Mouse (Mus musculus) embryonic facial prominence, embryonic 12.5 days (tissue): ENCODE data around the gene Lef1. TPM values are rescaled to one million over a fixed set of nuclear protein-coding genes. Genes with fewer than 3 reads are reported as not detected.

ENCODE experiments used
- ATAC-seq: fragments of 200-750 bp; cut with Nextera tagmentation; 2 replicates; pipeline ENCODE4 v1.8.0; 2017; ENCODE audit not compliant: insufficient number of reproducible peaks, insufficient read depth, low FRiP score, low TSS enrichment
- H3K27ac ChIP-seq: fragments of 300-500 bp; sonication (generic); 2 replicates; pipeline ENCODE4 v1.5.1; 2016; ENCODE audit warnings: mild to moderate bottlenecking
- H3K27me3 ChIP-seq: fragments of 300-500 bp; sonication (generic); 2 replicates; pipeline ENCODE4 v1.6.1; 2016; ENCODE audit warnings: mild to moderate bottlenecking, moderate library complexity
- H3K36me3 ChIP-seq: fragments of 300-500 bp; sonication (generic); 2 replicates; pipeline ENCODE4 v1.6.1; 2016; ENCODE audit warnings: mild to moderate bottlenecking
- H3K4me1 ChIP-seq: fragments of 300-500 bp; sonication (generic); 2 replicates; pipeline ENCODE4 v1.6.1; 2016
- H3K4me2 ChIP-seq: fragments of 300-500 bp; sonication (generic); replicated peaks from 2 replicates; pipeline ENCODE4 v1.6.1; 2016; ENCODE audit warnings: mild to moderate bottlenecking, moderate library complexity
- H3K4me3 ChIP-seq: fragments of 300-500 bp; sonication (generic); 2 replicates; pipeline ENCODE4 v1.5.1; 2016; ENCODE audit warnings: mild to moderate bottlenecking
- H3K9ac ChIP-seq: fragments of 300-500 bp; sonication (generic); 2 replicates; pipeline ENCODE4 v1.6.1; 2016; ENCODE audit warnings: mild to moderate bottlenecking, moderate library complexity
- H3K9me3 ChIP-seq: fragments of 300-500 bp; sonication (generic); 2 replicates; pipeline ENCODE4 v1.6.1; 2016; ENCODE audit warnings: mild to moderate bottlenecking, moderate library complexity
- WGBS: fragments of 180-500 bp; shearing (Covaris S2); methylation state at CpG from one replicate; pipeline ENCODE4 v1.1.7; 2016; 5-methylcytosine and 5-hydroxymethylcytosine counted together
- polyA plus RNA-seq: library from polyadenylated mRNA; unstranded; fragments of >200 nt; fragmentation: Nextera tagmentation; extraction: Ambion mirVana; gene quantifications from 2 replicates; pipeline ENCODE4 v1.2.1, GENCODE M21; 2016

Gene Lef1
- polyA plus RNA-seq, 1 experiment from 2014 or later = 107 TPM

DNA sequence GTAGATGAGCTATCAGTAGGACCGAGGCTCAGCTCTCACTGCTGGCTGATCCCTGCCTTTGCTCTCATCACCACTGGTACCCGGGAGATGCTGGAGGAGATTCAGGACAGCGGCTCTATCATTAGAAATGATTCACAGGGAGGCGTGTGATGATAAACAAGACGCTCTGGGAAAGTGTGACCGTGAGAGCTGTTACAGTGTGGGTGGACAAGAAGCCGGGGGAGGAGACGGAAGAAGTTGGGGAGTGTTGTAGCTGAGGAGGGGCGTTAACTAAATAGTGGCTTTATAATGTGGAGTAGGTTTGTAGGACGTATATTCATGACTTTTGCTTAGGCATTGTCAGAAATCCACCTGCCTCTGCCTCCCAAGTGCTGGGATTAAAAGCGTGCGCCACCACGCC lies 15.6 kb downstream of the Lef1 start:
- Histone ChIP-seq H3K4me2 (no peak overlapping the region), H3K36me3 (peaks cover 15% of the 10 kb centered on the region), H3K4me3 (no peak overlapping the region), H3K27me3 (no peaks in the 10 kb centered on the region), H3K9me3 (no peaks in the 10 kb centered on the region), H3K4me1 (no peaks in the 10 kb centered on the region), H3K9ac (no peak overlapping the region), H3K27ac (no peak overlapping the region)
- ATAC-seq = no peak
- 92% methylated on average over 13 of the region's 13 CpGs for WGBS

GRCm38 (mm10) chr3:131126438-131126837 lies 16.2 kb downstream of the Lef1 start:
- H3K4me2 ChIP-seq = no peak overlapping the region
- H3K27me3 ChIP-seq = no peaks in the 10 kb centered on the region
- no peaks in the 10 kb centered on the region for H3K9me3 ChIP-seq
- peaks cover 18% of the 10 kb centered on the region for H3K36me3 ChIP-seq
- no peak overlapping the region for H3K27ac ChIP-seq
- WGBS = 91% methylated on average over 4 of the region's 4 CpGs
- H3K4me3 ChIP-seq = no peak overlapping the region
- no peaks in the 10 kb centered on the region for H3K4me1 ChIP-seq
- no peak overlapping the region for H3K9ac ChIP-seq
- ATAC-seq = no peak

DNA sequence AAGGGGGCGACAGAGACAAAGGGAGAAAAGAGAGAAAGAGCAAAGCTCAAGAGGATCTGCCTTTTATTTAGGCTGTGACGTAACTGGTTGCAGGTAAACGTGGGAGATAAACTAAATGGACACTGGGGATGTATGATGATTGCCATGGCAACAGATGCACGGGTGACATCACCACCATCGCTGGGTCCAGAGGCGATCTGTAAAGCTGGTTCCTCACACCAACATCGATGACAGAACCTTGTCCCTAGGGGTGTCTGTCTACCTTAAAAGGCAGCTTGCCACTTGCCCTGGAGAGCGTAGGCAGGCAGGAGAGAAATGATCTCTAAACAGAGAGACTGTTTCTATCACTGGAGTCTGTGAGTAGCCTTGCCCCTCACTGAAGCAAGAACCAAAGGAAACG lies 23.7 kb downstream of the Lef1 start:
- 54% methylated on average over 9 of the region's 9 CpGs for WGBS
- Histone ChIP-seq H3K27ac (no peak overlapping the region), H3K4me3 (no peak overlapping the region), H3K9me3 (no peaks in the 10 kb centered on the region), H3K4me1 (peaks cover 49% of the 10 kb centered on the region), H3K36me3 (0 out of 2 replicates have a peak, but pooled peaks cover 3% of the 10 kb centered on the region), H3K4me2 (no peak overlapping the region), H3K9ac (no peak overlapping the region), H3K27me3 (no peaks in the 10 kb centered on the region)
- ATAC-seq = no peak

DNA sequence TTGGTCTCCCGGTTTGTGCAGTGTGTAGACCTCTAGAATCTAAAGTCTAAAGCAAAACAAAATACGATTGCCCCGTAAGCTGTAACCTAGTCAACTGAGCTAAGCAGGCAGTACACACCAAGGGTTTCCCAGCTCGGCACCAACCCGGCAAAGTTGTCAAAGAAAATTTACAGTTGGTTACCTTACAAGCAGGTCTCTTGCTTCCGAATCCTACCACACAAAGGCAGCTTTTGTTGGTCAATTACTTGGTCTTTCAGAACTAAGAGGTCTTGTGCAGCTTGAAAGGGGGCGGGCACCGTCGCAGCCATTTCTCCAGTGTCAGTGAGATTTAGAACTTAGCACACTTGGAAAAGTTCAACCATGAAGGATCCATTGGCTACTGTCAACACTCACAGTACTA lies 25.2 kb downstream of the Lef1 start:
- Histone ChIP-seq H3K27ac (0 out of 2 replicates have a peak overlapping the region, but pooled peaks have one; percentile 36), H3K36me3 (0 out of 2 replicates have a peak, but pooled peaks cover 3% of the 10 kb centered on the region), H3K4me1 (peaks cover 57% of the 10 kb centered on the region), H3K4me2 (no peak overlapping the region; the same call in 1 of the 2 replicates), H3K9ac (no peak overlapping the region), H3K4me3 (no peak overlapping the region), H3K27me3 (no peaks in the 10 kb centered on the region), H3K9me3 (no peaks in the 10 kb centered on the region)
- no peak for ATAC-seq
- WGBS = 41% methylated on average over 9 of the region's 9 CpGs

GRCm38 (mm10) chr3:131136455-131136854 lies 26.2 kb downstream of the Lef1 start:
- 17% methylated on average over 8 of the region's 8 CpGs for WGBS
- Histone ChIP-seq H3K9me3 (no peaks in the 10 kb centered on the region), H3K4me3 (no peak overlapping the region), H3K36me3 (no peaks in the 10 kb centered on the region), H3K4me1 (peaks cover 57% of the 10 kb centered on the region), H3K4me2 (peak overlapping the region; percentile 34), H3K9ac (no peak overlapping the region), H3K27me3 (no peaks in the 10 kb centered on the region), H3K27ac (peak overlapping the region; percentile 73)
- ATAC-seq = no peak

- H3K9me3 ChIP-seq = no peaks in the 10 kb centered on the region
- no peaks in the 10 kb centered on the region for H3K27me3 ChIP-seq
- no peak overlapping the region for H3K9ac ChIP-seq
- H3K36me3 ChIP-seq = no peaks in the 10 kb centered on the region
- H3K4me3 ChIP-seq = no peak overlapping the region
- H3K4me1 ChIP-seq = peaks cover 57% of the 10 kb centered on the region
- H3K27ac ChIP-seq = peak overlapping the region; percentile 30
- H3K4me2 ChIP-seq = peak overlapping the region; percentile 34
- 23% methylated on average over 18 of the region's 18 CpGs for WGBS
- 0 out of 2 replicates have a peak, but pooled peaks have one; percentile 32 for ATAC-seq
Measured at GRCm38 (mm10) chr3:131137119-131137781, 27.0 kb downstream of the Lef1 start.

DNA sequence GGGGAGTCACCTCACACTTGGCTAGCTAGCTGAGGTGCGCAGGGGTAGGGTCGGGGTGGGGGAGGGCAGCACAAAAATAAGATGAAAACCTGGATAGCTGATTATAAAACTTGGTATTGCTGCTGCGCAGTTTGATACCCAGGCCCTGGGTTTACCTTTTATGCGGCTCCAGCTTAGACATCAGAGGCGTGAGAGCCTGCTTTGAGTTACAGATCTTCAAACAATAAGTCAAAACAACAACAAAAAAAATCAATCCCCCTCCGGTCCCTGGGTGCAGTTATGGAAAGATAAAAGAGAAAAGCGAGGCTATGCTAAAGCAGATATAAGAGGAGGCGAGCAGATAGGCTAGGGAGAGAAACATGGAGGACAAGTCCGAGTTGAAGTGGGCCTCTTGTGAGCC lies 28.0 kb downstream of the Lef1 start:
- no peak overlapping the region for H3K4me2 ChIP-seq
- H3K36me3 ChIP-seq = no peaks in the 10 kb centered on the region
- ATAC-seq = no peak
- H3K9ac ChIP-seq = no peak overlapping the region
- H3K27me3 ChIP-seq = no peaks in the 10 kb centered on the region
- WGBS = 67% methylated on average over 9 of the region's 9 CpGs
- peak overlapping the region; percentile 12; the same call in 1 of the 2 replicates for H3K27ac ChIP-seq
- no peak overlapping the region for H3K4me3 ChIP-seq
- H3K9me3 ChIP-seq = no peaks in the 10 kb centered on the region
- peaks cover 61% of the 10 kb centered on the region for H3K4me1 ChIP-seq

GRCm38 (mm10) chr3:131138797-131139196 lies 28.5 kb downstream of the Lef1 start:
- H3K4me1 ChIP-seq = peaks cover 65% of the 10 kb centered on the region
- H3K27ac ChIP-seq = peak overlapping the region; percentile 32
- H3K27me3 ChIP-seq = no peaks in the 10 kb centered on the region
- ATAC-seq = no peak
- H3K4me2 ChIP-seq = no peak overlapping the region
- H3K4me3 ChIP-seq = no peak overlapping the region
- no peaks in the 10 kb centered on the region for H3K36me3 ChIP-seq
- 52% methylated on average over 8 of the region's 8 CpGs for WGBS
- H3K9me3 ChIP-seq = no peaks in the 10 kb centered on the region
- no peak overlapping the region for H3K9ac ChIP-seq

DNA sequence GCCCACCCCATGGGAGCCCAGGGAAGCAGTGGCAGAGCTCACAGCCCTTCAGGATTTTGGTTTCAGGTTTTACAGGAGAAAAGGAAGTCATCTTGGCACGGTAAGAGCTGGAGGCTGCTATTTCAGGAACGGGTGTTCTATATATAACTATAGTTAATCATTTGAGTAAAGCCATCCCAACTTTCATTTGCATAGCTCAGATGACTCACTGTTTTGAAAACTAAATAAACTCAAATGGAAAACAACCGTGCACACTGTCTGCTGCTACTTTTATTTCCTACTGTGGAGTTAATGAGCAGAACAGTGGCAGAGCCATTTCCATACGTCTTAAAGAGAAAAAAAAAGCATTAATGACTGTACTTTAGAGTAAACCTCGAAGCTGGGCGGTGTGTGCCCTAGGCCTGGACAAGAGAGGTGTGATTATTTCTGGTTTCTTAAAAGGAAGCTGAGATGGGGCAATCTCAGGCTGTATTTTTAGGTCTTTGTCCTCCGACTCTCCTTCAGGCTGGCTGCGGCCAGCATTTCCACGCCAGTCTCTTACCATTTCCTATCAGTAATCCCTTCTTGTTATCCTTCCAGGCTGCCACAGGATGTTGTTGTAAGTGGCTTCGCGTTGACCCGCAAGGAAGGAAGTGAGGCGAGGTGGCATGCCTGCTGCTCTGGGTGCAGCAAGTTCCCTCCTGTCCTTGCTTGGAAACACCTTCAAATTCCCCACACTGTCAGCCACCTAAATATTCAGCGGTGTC lies 29.2 kb downstream of the Lef1 start:
- no peaks in the 10 kb centered on the region for H3K9me3 ChIP-seq

DNA sequence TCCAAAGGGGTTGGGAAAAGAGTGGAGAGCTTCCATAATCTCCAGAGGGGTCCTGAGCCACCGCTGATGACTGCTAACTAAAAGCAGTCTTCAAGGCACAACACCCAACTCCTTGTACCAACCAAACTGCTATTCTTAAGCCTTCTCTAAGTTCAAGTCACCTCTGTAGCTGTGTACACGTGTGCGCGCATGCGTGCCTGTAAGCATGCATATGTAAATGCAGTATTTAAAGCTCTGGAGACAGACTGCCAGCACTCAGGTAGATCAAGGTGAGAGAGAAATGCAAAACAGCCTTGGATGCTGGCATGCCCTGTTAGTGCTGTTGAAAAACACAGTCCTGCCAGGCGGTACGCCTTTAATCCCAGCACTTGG lies 29.8 kb downstream of the Lef1 start:
- Histone ChIP-seq H3K27me3 (no peaks in the 10 kb centered on the region), H3K36me3 (no peaks in the 10 kb centered on the region), H3K9me3 (no peaks in the 10 kb centered on the region), H3K4me2 (no peak overlapping the region), H3K27ac (no peak overlapping the region), H3K9ac (no peak overlapping the region), H3K4me1 (peaks cover 54% of the 10 kb centered on the region), H3K4me3 (no peak overlapping the region)
- 91% methylated on average over 7 of the region's 7 CpGs for WGBS
- ATAC-seq = no peak

More for the DNA sequence above, 29.2 kb downstream of the Lef1 start:
- Histone ChIP-seq H3K4me1 (peaks cover 60% of the 10 kb centered on the region), H3K27me3 (no peaks in the 10 kb centered on the region), H3K4me3 (no peak overlapping the region), H3K9ac (no peak overlapping the region), H3K4me2 (no peak overlapping the region), H3K27ac (peak overlapping the region; percentile 32), H3K36me3 (no peaks in the 10 kb centered on the region)
- no peak for ATAC-seq
- 39% methylated on average over 14 of the region's 14 CpGs for WGBS

DNA sequence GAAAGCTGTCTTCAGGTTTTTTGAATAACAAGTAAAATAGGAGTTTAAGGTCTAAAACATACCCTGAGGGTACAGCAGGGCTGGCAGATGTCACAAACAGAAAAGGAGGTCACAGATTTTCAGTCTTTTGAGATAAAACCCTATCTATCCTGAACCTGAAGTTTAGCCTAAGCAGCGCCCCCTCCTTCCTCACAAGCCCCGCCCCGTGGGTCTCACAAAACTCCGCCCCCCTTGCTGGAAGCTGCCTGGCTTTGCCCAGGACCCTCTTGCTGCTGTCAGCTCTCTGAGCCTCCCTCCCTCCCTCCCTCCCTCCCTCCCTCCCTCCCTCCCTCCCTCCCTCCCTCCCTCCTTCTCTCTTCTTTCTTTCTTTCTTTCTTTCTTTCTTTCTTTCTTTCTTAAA lies 31.3 kb downstream of the Lef1 start:
- ATAC-seq = no peak
- Histone ChIP-seq H3K27ac (no peak overlapping the region), H3K9me3 (no peaks in the 10 kb centered on the region), H3K9ac (no peak overlapping the region), H3K4me2 (no peak overlapping the region), H3K27me3 (no peaks in the 10 kb centered on the region), H3K36me3 (no peaks in the 10 kb centered on the region), H3K4me1 (peaks cover 46% of the 10 kb centered on the region), H3K4me3 (no peak overlapping the region)
- 23% methylated on average over 4 of the region's 4 CpGs for WGBS

- ATAC-seq = no peak
- WGBS = 64% methylated on average over 2 of the region's 2 CpGs
- Histone ChIP-seq H3K27me3 (no peaks in the 10 kb centered on the region), H3K4me2 (no peak overlapping the region), H3K9ac (no peak overlapping the region), H3K27ac (no peak overlapping the region), H3K4me3 (no peak overlapping the region), H3K4me1 (peaks cover 21% of the 10 kb centered on the region), H3K36me3 (no peaks in the 10 kb centered on the region), H3K9me3 (no peaks in the 10 kb centered on the region)
Measured at GRCm38 (mm10) chr3:131144250-131144649, 34.0 kb downstream of the Lef1 start.
